Mouse (Mus musculus) monocyte, adult 5-6 weeks (primary cell): ENCODE measurements around the gene Npm3. TPM values are rescaled to one million over a fixed set of nuclear protein-coding genes. Genes with fewer than 3 reads are reported as not detected.

Experiments used
- ATAC-seq: fragments of 153-309, 156-312 bp; replicated peaks from 2 replicates; pipeline ENCODE4 v1.8.0; 2017; ENCODE audit warnings: mild to moderate bottlenecking; ENCODE audit not compliant: low TSS enrichment, insufficient number of reproducible peaks, severe bottlenecking, poor library complexity, low FRiP score
- total RNA-seq: library from RNA; stranded (forward); fragments of 200-1000, 200-491, 200-594 nt; gene quantifications from 3 replicates; pipeline ENCODE4 v1.2.3, GENCODE M21; 2017

The Npm3 gene
- total RNA-seq, 1 experiment from 2014 or later = 54.3 TPM

GRCm38 (mm10) chr19:45737846-45738484 lies 11.4 kb downstream of the Npm3 start:
- ATAC-seq = no peak

GRCm38 (mm10) chr19:45737208-45737845 lies 12.1 kb downstream of the Npm3 start:
- no peak for ATAC-seq

- ATAC-seq = no peak
These were observed 12.6 kb downstream of the Npm3 start for GRCm38 (mm10) chr19:45736855-45737207.

GRCm38 (mm10) chr19:45736241-45736640 lies 13.2 kb downstream of the Npm3 start:
- ATAC-seq = no peak

GRCm38 (mm10) chr19:45734762-45735161 lies 14.6 kb downstream of the Npm3 start:
- no peak for ATAC-seq

- no peak for ATAC-seq
These were observed 15.2 kb downstream of the Npm3 start for GRCm38 (mm10) chr19:45734191-45734590.

- no peak for ATAC-seq
These were observed 15.8 kb downstream of the Npm3 start for GRCm38 (mm10) chr19:45733564-45733963.

- no peak for ATAC-seq
These were observed 17.7 kb downstream of the Npm3 start for GRCm38 (mm10) chr19:45731658-45732057.

GRCm38 (mm10) chr19:45730042-45730441 lies 19.3 kb downstream of the Npm3 start:
- no peak for ATAC-seq

GRCm38 (mm10) chr19:45727231-45727630 lies 22.2 kb downstream of the Npm3 start:
- ATAC-seq = no peak

GRCm38 (mm10) chr19:45725677-45726277 lies 23.6 kb downstream of the Npm3 start:
- ATAC-seq = no peak

GRCm38 (mm10) chr19:45722188-45722587 lies 27.2 kb downstream of the Npm3 start:
- no peak for ATAC-seq

GRCm38 (mm10) chr19:45718286-45718685 lies 31.1 kb downstream of the Npm3 start:
- ATAC-seq = no peak

- ATAC-seq = no peak
These were observed 31.7 kb downstream of the Npm3 start for GRCm38 (mm10) chr19:45717493-45718220.

- ATAC-seq = no peak
These were observed 40.7 kb downstream of the Npm3 start for GRCm38 (mm10) chr19:45708704-45709103.

Other genes starting within 250 kb of the Npm3 start
- 4.7 to 6.3 TPM (median 5.7 TPM) in 3 replicates for gene Poll, start 189.1 kb downstream of the Npm3 start, total RNA-seq
- gene Gm17018, start 189.0 kb downstream of the Npm3 start, total RNA-seq = 16.6 to 18.7 TPM (median 16.9 TPM) in 3 replicates
- 14.7 to 30.1 TPM (median 15.2 TPM) in 3 replicates for gene Fbxw4, start 89.3 kb downstream of the Npm3 start, total RNA-seq
- gene Fgf8, start 6.7 kb downstream of the Npm3 start, total RNA-seq = not detected in 3 replicates
- gene Mgea5, start 34.2 kb upstream of the Npm3 start, total RNA-seq = 301 to 380 TPM (median 322 TPM) in 3 replicates
- not detected in 3 replicates for gene Kcnip2, start 66.5 kb upstream of the Npm3 start, total RNA-seq
- gene Armh3, start 248.9 kb upstream of the Npm3 start, total RNA-seq = 7.5 to 16.0 TPM (median 11.5 TPM) in 3 replicates